Mouse (Mus musculus): ENCODE results near the gene Nsd1. TPM values are rescaled to one million over a fixed set of nuclear protein-coding genes. Genes with fewer than 3 reads are reported as not detected.

The Nsd1 gene
- 23.8 and 30.1 TPM in 2 replicates for polyA plus RNA-seq (2012; rRNA removed; ENCODE audit: low replicate concordance)

GRCm38 (mm10) chr13:55209649-55210192 is at the start of gene Nsd1:
Nsd1 (plus strand) TSS chr13:55209782.

GRCm38 (mm10) chr13:55319931-55320533 is 110.5 kb downstream of the Nsd1 start, which contains the start of gene Prelid1:
Prelid1 (plus strand) TSS chr13:55320500.

GRCm38 (mm10) chr13:55321434-55322129 is 112.0 kb downstream of the Nsd1 start, which contains the start of gene Rab24:
Rab24 (minus strand) TSS chr13:55321946.

GRCm38 (mm10) chr13:55329683-55330566 is 120.3 kb downstream of the Nsd1 start, which contains the start of gene Mxd3:
Mxd3 (minus strand) TSS chr13:55329823.

GRCm38 (mm10) chr13:55362453-55363060 is 153.0 kb downstream of the Nsd1 start, which contains the start of gene Lman2:
Lman2 (minus strand) TSS chr13:55362783.

Other genes starting within 250 kb of the Nsd1 start
- 4.7 and 6.6 TPM in 2 replicates for gene Hk3, start 188.4 kb upstream of the Nsd1 start, polyA plus RNA-seq (2012; rRNA removed; ENCODE audit: low replicate concordance)
- 8.8 and 9.9 TPM in 2 replicates for gene Uimc1, start 109.5 kb upstream of the Nsd1 start, polyA plus RNA-seq (2012; rRNA removed; ENCODE audit: low replicate concordance)
- 16.3 and 30.8 TPM in 2 replicates for gene Zfp346, start 104.5 kb upstream of the Nsd1 start, polyA plus RNA-seq (2012; rRNA removed; ENCODE audit: low replicate concordance)
- gene Gm17617, start 76.2 kb upstream of the Nsd1 start, polyA plus RNA-seq (2012; rRNA removed; ENCODE audit: low replicate concordance) = not detected in 2 replicates
- 0.33 and 1.7 TPM in 2 replicates for gene Fgfr4, start 57.1 kb upstream of the Nsd1 start, polyA plus RNA-seq (2012; rRNA removed; ENCODE audit: low replicate concordance)
- gene Prelid1, start 110.7 kb downstream of the Nsd1 start, polyA plus RNA-seq (2012; rRNA removed; ENCODE audit: low replicate concordance) = 264 and 298 TPM in 2 replicates
- gene Rab24, start 112.2 kb downstream of the Nsd1 start, polyA plus RNA-seq (2012; rRNA removed; ENCODE audit: low replicate concordance) = 66.9 and 86.0 TPM in 2 replicates
- gene Mxd3, start 120.0 kb downstream of the Nsd1 start, polyA plus RNA-seq (2012; rRNA removed; ENCODE audit: low replicate concordance) = 1.4 and 7.1 TPM in 2 replicates
- 148 and 154 TPM in 2 replicates for gene Lman2, start 153.0 kb downstream of the Nsd1 start, polyA plus RNA-seq (2012; rRNA removed; ENCODE audit: low replicate concordance)
- gene Rgs14, start 159.9 kb downstream of the Nsd1 start, polyA plus RNA-seq (2012; rRNA removed; ENCODE audit: low replicate concordance) = 3.7 and 5.4 TPM in 2 replicates
- 0.05 TPM in 1 of 2 replicates, not detected in the other for gene Slc34a1, start 188.4 kb downstream of the Nsd1 start, polyA plus RNA-seq (2012; rRNA removed; ENCODE audit: low replicate concordance)
- not detected in 2 replicates for gene Pfn3, start 205.4 kb downstream of the Nsd1 start, polyA plus RNA-seq (2012; rRNA removed; ENCODE audit: low replicate concordance)
- gene F12, start 217.0 kb downstream of the Nsd1 start, polyA plus RNA-seq (2012; rRNA removed; ENCODE audit: low replicate concordance) = 0.09 and 0.21 TPM in 2 replicates
- 63.0 and 79.9 TPM in 2 replicates for gene Grk6, start 235.3 kb downstream of the Nsd1 start, polyA plus RNA-seq (2012; rRNA removed; ENCODE audit: low replicate concordance)